Mouse (Mus musculus) heart, embryonic 14.5 days (tissue): ENCODE data around the gene Phospho1. TPM values are rescaled to one million over a fixed set of nuclear protein-coding genes. Genes with fewer than 3 reads are reported as not detected.

Experiments used
- ATAC-seq: fragments of 200-750 bp; cut with Nextera tagmentation; 2 replicates; pipeline ENCODE4 v1.8.0; 2017; ENCODE audit warnings: low read depth, moderate TSS enrichment; ENCODE audit not compliant: insufficient number of reproducible peaks, insufficient read depth, low FRiP score
- H3K27ac ChIP-seq, 2 experiments: fragments of 200-500 bp in 1 of 2; fragments of 300-500 bp in 1 of 2; sonication (generic) in 1 of 2; replicated peaks in 1 of 2; 2 replicates each; pipeline ENCODE4 v1.5.1; 2012 to 2014; ENCODE audit warnings: low read depth in 2 of 2, low read length in 2 of 2, control low read depth in 1 of 2, mild to moderate bottlenecking in 1 of 2, mixed read lengths in 1 of 2; ENCODE audit not compliant: control insufficient read depth in 1 of 2, insufficient read depth in 1 of 2
- H3K27me3 ChIP-seq: fragments of 300-500 bp; sonication (generic); 2 replicates; pipeline ENCODE4 v1.6.1; 2014; ENCODE audit warnings: mild to moderate bottlenecking, low read length, control low read depth; ENCODE audit not compliant: control insufficient read depth, insufficient read depth
- H3K36me3 ChIP-seq: fragments of 300-500 bp; sonication (generic); 2 replicates; pipeline ENCODE4 v1.6.1; 2014; ENCODE audit warnings: mild to moderate bottlenecking, control low read depth, low read length, mixed read lengths; ENCODE audit not compliant: control insufficient read depth, insufficient read depth
- H3K4me1 ChIP-seq, 2 experiments: fragments of 200-500 bp in 1 of 2; fragments of 300-500 bp in 1 of 2; sonication (generic) in 1 of 2; 2 replicates each; pipeline ENCODE4 v1.6.1; 2012 to 2014; ENCODE audit warnings: low read length in 2 of 2, control low read depth in 1 of 2, mixed read lengths in 1 of 2; ENCODE audit not compliant: control insufficient read depth in 2 of 2, insufficient read depth in 2 of 2
- H3K4me2 ChIP-seq: fragments of 300-500 bp; sonication (generic); 2 replicates; pipeline ENCODE4 v1.6.1; 2014; ENCODE audit warnings: mild to moderate bottlenecking, low read length
- H3K4me3 ChIP-seq, 2 experiments: fragments of 200-500 bp in 1 of 2; fragments of 300-500 bp in 1 of 2; sonication (generic) in 1 of 2; 2 replicates each; pipeline ENCODE4 v1.5.1; 2012 to 2014; ENCODE audit warnings: low read length in 2 of 2, mild to moderate bottlenecking in 2 of 2, control low read depth in 1 of 2, low read depth in 1 of 2, moderate library complexity in 1 of 2; ENCODE audit not compliant: control insufficient read depth in 1 of 2, insufficient read depth in 1 of 2
- H3K9ac ChIP-seq: fragments of 300-500 bp; sonication (generic); 2 replicates; pipeline ENCODE4 v1.6.1; 2014; ENCODE audit warnings: mild to moderate bottlenecking, low read length
- H3K9me3 ChIP-seq: fragments of 300-500 bp; sonication (generic); 2 replicates; pipeline ENCODE4 v1.6.1; 2016; ENCODE audit warnings: low read length, control low read depth; ENCODE audit not compliant: control insufficient read depth
- WGBS: fragments of 180-500 bp; shearing (Covaris S2); extraction: QIAGEN DNeasy Blood & Tissue Kit; methylation state at CpG from one replicate; pipeline ENCODE4 v1.1.7; 2014; 5-methylcytosine and 5-hydroxymethylcytosine counted together
- polyA plus RNA-seq: library from polyadenylated mRNA; unstranded; fragments of >200 nt; fragmentation: Nextera tagmentation; extraction: Ambion mirVana; gene quantifications from 2 replicates; pipeline ENCODE4 v1.2.1, GENCODE M21; 2014

Gene Phospho1
- polyA plus RNA-seq, 1 experiment from 2014 or later: 2.9 TPM

- 49% methylated on average over 4 of the region's 4 CpGs for WGBS
- Histone ChIP-seq H3K9ac (no peak overlapping the region), H3K36me3 (0 out of 2 replicates have a peak, but pooled peaks cover 3% of the 10 kb centered on the region), H3K4me2 (peak overlapping the region; percentile 52), H3K4me1 (peaks cover 4 to 5% of the 10 kb centered on the region in 2 experiments; a peak in 1 of 4 replicates), H3K27me3 (no peaks in the 10 kb centered on the region; the same call in 1 of the 2 replicates), H3K9me3 (no peaks in the 10 kb centered on the region), H3K27ac (no peak overlapping the region), H3K4me3 (0 out of 4 replicates have a peak overlapping the region, but pooled peaks of 1 of the 2 experiments have one; percentile 20)
- no peak for ATAC-seq
Measured at GRCm38 (mm10) chr11:95844935-95845334, 20.6 kb downstream of the Phospho1 start.

- Histone ChIP-seq H3K9ac (no peak overlapping the region), H3K4me3 (no peak overlapping the region), H3K9me3 (no peaks in the 10 kb centered on the region), H3K4me1 (no peaks in the 10 kb centered on the region), H3K27ac (no peak overlapping the region), H3K36me3 (no peaks in the 10 kb centered on the region), H3K27me3 (no peaks in the 10 kb centered on the region), H3K4me2 (no peak overlapping the region)
- 73% methylated on average over 2 of the region's 2 CpGs for WGBS
- no peak for ATAC-seq
Measured at GRCm38 (mm10) chr11:95850898-95851297, 26.6 kb downstream of the Phospho1 start.

GRCm38 (mm10) chr11:95853684-95854083 lies 29.4 kb downstream of the Phospho1 start:
- Histone ChIP-seq H3K4me1 (peaks cover 0 to 6% of the 10 kb centered on the region in 2 experiments; a peak in 2 of 4 replicates), H3K4me2 (no peak overlapping the region), H3K36me3 (no peaks in the 10 kb centered on the region), H3K9me3 (no peaks in the 10 kb centered on the region), H3K27me3 (no peaks in the 10 kb centered on the region), H3K9ac (no peak overlapping the region), H3K4me3 (no peak overlapping the region), H3K27ac (no peak overlapping the region)
- WGBS: 42% methylated on average over 5 of the region's 5 CpGs
- no peak for ATAC-seq

- no peaks in the 10 kb centered on the region for H3K36me3 ChIP-seq
- no peaks in the 10 kb centered on the region for H3K9me3 ChIP-seq
- H3K27me3 ChIP-seq: no peaks in the 10 kb centered on the region
- H3K9ac ChIP-seq: no peak overlapping the region
- no peak for ATAC-seq
- H3K4me1 ChIP-seq: peaks cover 0 to 13% of the 10 kb centered on the region in 2 experiments; a peak in 2 of 4 replicates
- no peak overlapping the region for H3K27ac ChIP-seq
- H3K4me2 ChIP-seq: no peak overlapping the region
- WGBS: 83% methylated on average over 4 of the region's 4 CpGs
- H3K4me3 ChIP-seq: no peak overlapping the region
Measured at GRCm38 (mm10) chr11:95857306-95857705, 33.0 kb downstream of the Phospho1 start.

- 21% methylated on average over 21 of the region's 21 CpGs for WGBS
- peak overlapping the region; percentile 69 to 79 for H3K4me3 ChIP-seq
- no peak for ATAC-seq
Measured at GRCm38 (mm10) chr11:95857716-95858527, 33.6 kb downstream of the Phospho1 start.

DNA sequence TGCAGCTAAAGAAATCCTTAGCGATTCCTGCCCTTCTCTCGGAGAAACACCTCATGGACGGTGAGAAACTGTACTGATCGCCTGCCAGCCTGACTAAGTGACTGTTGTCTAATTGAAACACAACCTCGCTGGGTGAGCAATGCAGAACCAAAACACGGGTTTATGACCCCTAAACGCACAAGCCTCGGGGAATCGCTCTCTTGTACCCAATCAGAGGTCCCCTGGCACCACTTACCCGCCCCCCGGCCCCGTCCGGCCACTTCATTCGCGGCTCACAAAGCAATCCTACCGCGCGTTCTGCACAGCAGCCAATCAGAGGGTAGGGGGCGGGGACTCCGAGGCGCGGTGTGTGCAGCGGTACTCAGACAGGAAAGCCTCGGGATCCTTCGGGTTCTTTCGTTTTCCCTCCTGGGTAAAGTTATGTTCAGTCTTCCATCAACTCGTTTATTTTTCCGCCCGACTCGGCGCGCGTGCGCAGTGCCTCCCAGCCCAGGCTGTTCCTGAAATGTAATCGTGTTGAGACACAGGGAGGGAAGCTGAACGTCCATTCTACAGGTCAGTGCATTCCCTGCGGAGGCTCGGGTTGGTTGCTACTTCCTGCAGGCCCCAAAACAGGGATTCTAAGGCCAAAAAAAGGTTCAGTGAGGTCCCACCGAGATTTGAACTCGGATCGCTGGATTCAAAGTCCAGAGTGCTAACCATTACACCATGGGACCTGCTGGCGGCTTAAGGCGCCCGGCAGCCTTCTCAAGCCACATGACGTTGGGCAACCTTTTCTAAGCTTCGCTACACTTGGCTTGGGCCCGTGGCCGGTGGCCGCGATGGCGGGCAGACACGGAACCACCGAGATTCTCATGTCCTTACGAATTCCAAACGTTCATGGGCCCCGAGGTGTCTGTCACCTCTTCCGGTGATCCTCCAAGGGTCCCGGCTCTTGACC lies 34.5 kb downstream of the Phospho1 start:
- no peaks in the 10 kb centered on the region for H3K27me3 ChIP-seq
- peak; percentile 97 for ATAC-seq

More at GRCm38 (mm10) chr11:95857716-95858527, 33.6 kb downstream of the Phospho1 start:
- Histone ChIP-seq H3K36me3 (no peaks in the 10 kb centered on the region), H3K9ac (peak overlapping the region; percentile 74), H3K9me3 (no peaks in the 10 kb centered on the region), H3K27ac (peak overlapping the region; percentile 51 to 82), H3K4me2 (peak overlapping the region; percentile 73), H3K27me3 (no peaks in the 10 kb centered on the region), H3K4me1 (peaks cover 0 to 13% of the 10 kb centered on the region in 2 experiments; a peak in 2 of 4 replicates)

GRCm38 (mm10) chr11:95859468-95859855 lies 35.2 kb downstream of the Phospho1 start:
- H3K27me3 ChIP-seq: no peaks in the 10 kb centered on the region

More for the DNA sequence above, 34.5 kb downstream of the Phospho1 start:
- H3K4me1 ChIP-seq: peaks cover 0 to 13% of the 10 kb centered on the region in 2 experiments; a peak in 2 of 4 replicates
- under 1% methylated on average over 58 of the region's 58 CpGs for WGBS
- peak overlapping the region; percentile 69 to 79 for H3K4me3 ChIP-seq
- H3K27ac ChIP-seq: peak overlapping the region; percentile 95
- H3K9me3 ChIP-seq: no peaks in the 10 kb centered on the region
- peak overlapping the region; percentile 74 for H3K9ac ChIP-seq
- H3K4me2 ChIP-seq: peak overlapping the region; percentile 73
- H3K36me3 ChIP-seq: no peaks in the 10 kb centered on the region

More at GRCm38 (mm10) chr11:95859468-95859855, 35.2 kb downstream of the Phospho1 start:
- peak overlapping the region; percentile 74 for H3K9ac ChIP-seq
- no peaks in the 10 kb centered on the region for H3K9me3 ChIP-seq
- peaks cover 0 to 13% of the 10 kb centered on the region in 2 experiments; a peak in 2 of 4 replicates for H3K4me1 ChIP-seq
- no peaks in the 10 kb centered on the region for H3K36me3 ChIP-seq
- peak overlapping the region; percentile 69 to 79 for H3K4me3 ChIP-seq
- under 1% methylated on average over 35 of the region's 35 CpGs for WGBS
- peak; percentile 48 for ATAC-seq
- H3K27ac ChIP-seq: peak overlapping the region; percentile 95
- peak overlapping the region; percentile 73 for H3K4me2 ChIP-seq
